Mouse (Mus musculus) stomach, postnatal 0 days (tissue): ENCODE results near the gene Rcor1. TPM values are rescaled to one million over a fixed set of nuclear protein-coding genes. Genes with fewer than 3 reads are reported as not detected.

ENCODE experiments used
- ATAC-seq: fragments of 200-750 bp; cut with Nextera tagmentation; 2 replicates; pipeline ENCODE4 v1.8.0; 2017; ENCODE audit not compliant: low FRiP score, low TSS enrichment
- DNase-seq: peaks from one replicate; pipeline ENCODE4 v3.0.0-alpha.2; 2016; ENCODE audit warnings: low spot score
- H3K27ac ChIP-seq: fragments of 300-500 bp; sonication (generic); replicated peaks from 2 replicates; pipeline ENCODE4 v1.5.1; 2014; ENCODE audit warnings: mild to moderate bottlenecking, control low read depth
- H3K27me3 ChIP-seq: fragments of 300-500 bp; sonication (generic); 2 replicates; pipeline ENCODE4 v1.6.1; 2014; ENCODE audit warnings: low read length; ENCODE audit not compliant: control insufficient read depth, insufficient read depth
- H3K36me3 ChIP-seq: fragments of 300-500 bp; sonication (generic); 2 replicates; pipeline ENCODE4 v1.6.1; 2014; ENCODE audit warnings: low read length, mixed read lengths; ENCODE audit not compliant: control insufficient read depth, insufficient read depth
- H3K4me1 ChIP-seq: fragments of 300-500 bp; sonication (generic); replicated peaks from 2 replicates; pipeline ENCODE4 v1.6.1; 2014; ENCODE audit warnings: antibody characterized with exemption; ENCODE audit not compliant: control insufficient read depth, insufficient read depth
- H3K4me2 ChIP-seq: fragments of 300-500 bp; sonication (generic); replicated peaks from 2 replicates; pipeline ENCODE4 v1.6.1; 2014; ENCODE audit warnings: low read depth, mild to moderate bottlenecking, control low read depth, moderate library complexity
- H3K4me3 ChIP-seq: fragments of 300-500 bp; sonication (generic); 2 replicates; pipeline ENCODE4 v1.5.1; 2014; ENCODE audit warnings: low read depth, low read length, control low read depth
- H3K9ac ChIP-seq: fragments of 300-500 bp; sonication (generic); 2 replicates; pipeline ENCODE4 v1.6.1; 2014; ENCODE audit warnings: mild to moderate bottlenecking, low read length, control low read depth, mixed read lengths
- H3K9me3 ChIP-seq: fragments of 300-500 bp; sonication (generic); 2 replicates; pipeline ENCODE4 v1.6.1; 2016; ENCODE audit warnings: low read length; ENCODE audit not compliant: control insufficient read depth
- CTCF ChIP-seq: IDR thresholded peaks from 2 replicates; pipeline ENCODE4 v1.5.1; 2016; ENCODE audit warnings: antibody characterized with exemption, low read depth, mild to moderate bottlenecking, moderate library complexity
- EP300 ChIP-seq: optimal IDR thresholded peaks from 2 replicates; pipeline ENCODE3; 2016; ENCODE audit warnings: antibody characterized with exemption
- WGBS: fragments of 180-500 bp; shearing (Covaris S2); extraction: QIAGEN DNeasy Blood & Tissue Kit; methylation state at CpG from one replicate; pipeline ENCODE4 v1.1.7; 2014; 5-methylcytosine and 5-hydroxymethylcytosine counted together
- polyA plus RNA-seq: library from polyadenylated mRNA; unstranded; fragments of >200 nt; fragmentation: Nextera tagmentation; extraction: Ambion mirVana; gene quantifications from 2 replicates; pipeline ENCODE4 v1.2.1, GENCODE M21; 2015

The Rcor1 gene
- polyA plus RNA-seq, 1 experiment from 2014 or later: 7.9 TPM

- WGBS: 83% methylated on average over 3 of the region's 3 CpGs
- Histone ChIP-seq H3K4me2 (no peak overlapping the region), H3K9ac (no peak overlapping the region), H3K4me1 (no peaks in the 10 kb centered on the region), H3K4me3 (no peak overlapping the region), H3K36me3 (no peaks in the 10 kb centered on the region), H3K27me3 (no peaks in the 10 kb centered on the region), H3K9me3 (no peaks in the 10 kb centered on the region), H3K27ac (no peak overlapping the region)
- 0 out of 2 replicates have a peak, but pooled peaks have one; percentile 22 for ATAC-seq
- DNase-seq: no peak
- TF ChIP-seq CTCF (no peak), EP300 (no peak)
Observed at GRCm38 (mm10) chr12:111016807-111017206, 22.3 kb upstream of the Rcor1 start.

- Histone ChIP-seq H3K9ac (no peak overlapping the region), H3K27ac (no peak overlapping the region), H3K9me3 (no peaks in the 10 kb centered on the region), H3K36me3 (no peaks in the 10 kb centered on the region), H3K4me3 (no peak overlapping the region), H3K4me1 (no peaks in the 10 kb centered on the region), H3K4me2 (no peak overlapping the region), H3K27me3 (no peaks in the 10 kb centered on the region)
- WGBS: 90% methylated on average over 11 of the region's 11 CpGs
- ATAC-seq: no peak
- DNase-seq: no peak
- TF ChIP-seq EP300: no peak
- no peak for TF ChIP-seq CTCF
Observed at GRCm38 (mm10) chr12:111018068-111018467, 21.1 kb upstream of the Rcor1 start.

- WGBS: 86% methylated on average over 2 of the region's 2 CpGs
- H3K9me3 ChIP-seq: no peaks in the 10 kb centered on the region
- H3K27ac ChIP-seq: no peak overlapping the region
- H3K4me2 ChIP-seq: no peak overlapping the region
- TF ChIP-seq EP300 (no peak), CTCF (no peak)
- no peaks in the 10 kb centered on the region for H3K27me3 ChIP-seq
- no peaks in the 10 kb centered on the region for H3K4me1 ChIP-seq
- ATAC-seq (no peak), DNase-seq (no peak)
- H3K36me3 ChIP-seq: no peaks in the 10 kb centered on the region
- no peak overlapping the region for H3K4me3 ChIP-seq
- no peak overlapping the region for H3K9ac ChIP-seq
Observed at GRCm38 (mm10) chr12:111019086-111019485, 20.1 kb upstream of the Rcor1 start.

GRCm38 (mm10) chr12:111021138-111021537 lies 18.0 kb upstream of the Rcor1 start:
- no peak overlapping the region for H3K4me2 ChIP-seq
- H3K27ac ChIP-seq: no peak overlapping the region
- no peaks in the 10 kb centered on the region for H3K9me3 ChIP-seq
- H3K4me3 ChIP-seq: no peak overlapping the region
- ATAC-seq: no peak
- no peaks in the 10 kb centered on the region for H3K27me3 ChIP-seq
- WGBS: 41% methylated on average over 1 of the region's 1 CpGs
- TF ChIP-seq EP300 (no peak), CTCF (no peak)
- DNase-seq: no peak
- H3K4me1 ChIP-seq: no peaks in the 10 kb centered on the region
- H3K9ac ChIP-seq: no peak overlapping the region
- no peaks in the 10 kb centered on the region for H3K36me3 ChIP-seq

- 58% methylated on average over 3 of the region's 3 CpGs for WGBS
- no peak for ATAC-seq
Observed at GRCm38 (mm10) chr12:111021577-111021976, 17.6 kb upstream of the Rcor1 start.

GRCm38 (mm10) chr12:111028176-111029167 lies 10.7 kb upstream of the Rcor1 start:
- Histone ChIP-seq H3K4me1 (no peaks in the 10 kb centered on the region), H3K4me3 (no peak overlapping the region), H3K9me3 (no peaks in the 10 kb centered on the region), H3K27ac (no peak overlapping the region), H3K27me3 (no peaks in the 10 kb centered on the region), H3K9ac (no peak overlapping the region), H3K4me2 (no peak overlapping the region), H3K36me3 (no peaks in the 10 kb centered on the region)
- no peak for ATAC-seq
- no peak for DNase-seq
- WGBS: 41% methylated on average over 19 of the region's 19 CpGs
- TF ChIP-seq EP300 (no peak), CTCF (no peak)

More at GRCm38 (mm10) chr12:111021577-111021976, 17.6 kb upstream of the Rcor1 start:
- no peak overlapping the region for H3K27ac ChIP-seq
- no peak overlapping the region for H3K4me3 ChIP-seq
- no peaks in the 10 kb centered on the region for H3K9me3 ChIP-seq
- H3K27me3 ChIP-seq: no peaks in the 10 kb centered on the region
- H3K36me3 ChIP-seq: no peaks in the 10 kb centered on the region
- no peak overlapping the region for H3K9ac ChIP-seq
- TF ChIP-seq CTCF: no peak
- no peak for TF ChIP-seq EP300
- H3K4me2 ChIP-seq: no peak overlapping the region
- no peaks in the 10 kb centered on the region for H3K4me1 ChIP-seq
- no peak for DNase-seq
